In the genomic region with DNA sequence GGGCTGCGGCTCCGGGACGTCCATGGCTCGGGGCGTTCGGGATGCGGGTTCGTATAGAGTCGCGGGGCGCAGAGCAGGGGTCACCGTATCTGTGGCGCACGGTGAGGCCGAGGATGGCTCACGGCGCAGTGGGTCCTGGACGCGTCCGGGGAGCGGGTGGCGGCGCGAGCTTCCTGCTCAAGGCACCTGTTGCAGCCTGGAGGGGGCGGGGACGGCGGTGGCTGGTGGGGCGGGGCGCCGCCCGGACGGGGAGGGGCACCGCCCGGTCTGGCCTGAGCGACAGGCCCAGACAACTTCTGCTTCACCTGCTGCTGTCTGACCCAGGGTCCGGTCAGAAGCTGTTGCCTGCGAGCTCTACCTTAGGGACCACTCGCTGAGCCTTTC, we compare ENCODE assay signal across 8 mouse cellular contexts. TPM values are rescaled to one million over a fixed set of nuclear protein-coding genes. Genes with fewer than 3 reads are reported as not detected.
DNase-seq lines count a peak whose midpoint lies in the region; ATAC-seq and TF ChIP-seq lines count a peak whose summit lies in the region.

No protein-coding gene starts in this region.

- peak overlapping the region; percentile 84 to 89 for H3K4me3 ChIP-seq in ES-E14 (ENCODE audit: insufficient read depth in 1 of 2, low read depth in 1 of 2, low read length in 2 of 2, poor library complexity in 1 of 2, severe bottlenecking in 1 of 2)
- peak overlapping the region; percentile 56 for H3K4me3 ChIP-seq in brown adipose tissue, adult 24 weeks (ENCODE audit: insufficient read depth, low read depth, low read length)
- H3K4me3 ChIP-seq in heart, embryonic 15.5 days: peak overlapping the region; percentile 71

- 1% methylated on average over 38 of the region's 38 CpGs for WGBS in heart, embryonic 15.5 days

- ATAC-seq in heart, embryonic 15.5 days (replicated peaks; ENCODE audit: insufficient number of reproducible peaks, insufficient read depth, low FRiP score, low read depth): peak; percentile 68

- H3K9ac ChIP-seq in ES-E14 (ENCODE audit: insufficient read depth, low read depth, low read length, poor library complexity, severe bottlenecking): peak overlapping the region; percentile 77
- peak overlapping the region; percentile 76 for H3K9ac ChIP-seq in heart, embryonic 15.5 days

- DNase-seq in ES-E14 (ENCODE audit: low read depth, low spot score): no peak
- DNase-seq in kidney, postnatal 14 days: peak; percentile 81
- peak; percentile 61 to 64 for DNase-seq in lung, postnatal 4 days
- DNase-seq in spleen, postnatal 36 days (ENCODE audit: low spot score in 2 of 2): peak; percentile 78 to 81
- no peak for DNase-seq in frontal cortex, adult 2 months (ENCODE audit: extremely low spot score in 1 of 2, low spot score in 1 of 2)
- DNase-seq in right cerebral cortex, postnatal 4 days: no peak

- H3K27me3 ChIP-seq in heart, embryonic 15.5 days: peaks cover 13% of the 10 kb centered on the region

- H3K4me1 ChIP-seq in ES-E14 (ENCODE audit: control insufficient read depth in 2 of 2, insufficient read depth in 2 of 2, low read length in 2 of 2, poor library complexity in 1 of 2): peaks cover 5 to 18% of the 10 kb centered on the region in 2 experiments
- no peaks in the 10 kb centered on the region; the same call in 1 of the 2 replicates for H3K4me1 ChIP-seq in brown adipose tissue, adult 24 weeks (ENCODE audit: control insufficient read depth, insufficient read depth, insufficient read length, low read length)
- H3K4me1 ChIP-seq in heart, embryonic 15.5 days (replicated peaks): peaks cover 57% of the 10 kb centered on the region

- 0 out of 2 replicates have a peak overlapping the region, but pooled peaks have one; percentile 16 for H3K27ac ChIP-seq in ES-E14 (ENCODE audit: insufficient read depth, low read depth, low read length, poor library complexity, severe bottlenecking)
- no peak overlapping the region for H3K27ac ChIP-seq in brown adipose tissue, adult 24 weeks (replicated peaks; ENCODE audit: low read depth, low read length)
- H3K27ac ChIP-seq in heart, embryonic 15.5 days: peak overlapping the region; percentile 93

- peak overlapping the region; percentile 75 for H3K4me2 ChIP-seq in heart, embryonic 15.5 days

- no peaks in the 10 kb centered on the region for H3K36me3 ChIP-seq in ES-E14 (ENCODE audit: control insufficient read depth, insufficient read depth, low read length, poor library complexity, severe bottlenecking)
- H3K36me3 ChIP-seq in heart, embryonic 15.5 days: no peaks in the 10 kb centered on the region

- in situ Hi-C loops in ES-E14 (cut with MboI; ENCODE audit: low sequenced_read_pairs in 2 of 2, unreplicated experiment in 2 of 2): no loop called here

- H3K9me3 ChIP-seq in ES-E14 (ENCODE audit: control insufficient read depth, insufficient read depth, low read depth, low read length): no peaks in the 10 kb centered on the region
- no peaks in the 10 kb centered on the region for H3K9me3 ChIP-seq in heart, embryonic 15.5 days (replicated peaks)

TF ChIP-seq in ES-E14, 5 proteins besides CTCF, POLR2A, EP300 and RAD21:
- TF ChIP-seq MAFK (IDR thresholded peaks at IDR 0.05; ENCODE audit: insufficient read depth, low read depth, low read length) (no peak), CHD2 (IDR thresholded peaks at IDR 0.05; ENCODE audit: low read depth, low read length) (no peak), HCFC1 (IDR thresholded peaks at IDR 0.05; ENCODE audit: borderline replicate concordance, insufficient read depth, low read length) (no peak), ZNF384 (IDR thresholded peaks at IDR 0.05; ENCODE audit: low read depth, low read length) (no peak), ZC3H11A (IDR thresholded peaks at IDR 0.05; ENCODE audit: borderline replicate concordance, low read depth, low read length) (no peak)

RNA-seq across cellular contexts. Expression of gene Nfatc2, which starts 11.3 kb away (rescaled TPM):
- total RNA-seq in ES-E14 (2012; rRNA removed): 2.0 and 2.2 TPM in 2 replicates
- 0.91 and 1.3 TPM in 2 replicates for polyA plus RNA-seq in brown adipose tissue, adult 24 weeks (2012; ENCODE audit: insufficient read depth, insufficient read length, missing spikeins)
- 9.7 and 10.5 TPM in 2 replicates for polyA plus RNA-seq in heart, embryonic 15.5 days (2015; fragmentation: Nextera tagmentation; extraction: Ambion mirVana)
- polyA plus RNA-seq in frontal cortex, adult 2 months (2012; rRNA removed): 7.6 and 8.5 TPM in 2 replicates

Comparison
In these comparisons a context has a peak if more than half of its experiments do, and no peak if none do; other contexts are left out.
1. DNase-seq: peak in kidney, postnatal 14 days (single experiment), lung, postnatal 4 days (2 of 2) and spleen, postnatal 36 days (2 of 2); none in ES-E14 (single experiment), frontal cortex, adult 2 months (0 of 2) and right cerebral cortex, postnatal 4 days (single experiment).
2. Peak in every context shown above with its lines, with median percentiles within 50 percentile points of each other: H3K4me3 ChIP-seq.